Mouse (Mus musculus) forebrain, embryonic 10.5 days (tissue): ENCODE data around the gene 1700010B08Rik. TPM values are rescaled to one million over a fixed set of nuclear protein-coding genes. Genes with fewer than 3 reads are reported as not detected.
A peak's percentile ranks its signal among the peaks of the same experiment; 100 is the strongest.

ENCODE experiments used
- DNase-seq: peaks from one replicate; pipeline ENCODE4 v3.0.0-alpha.2; 2017; ENCODE audit warnings: low spot score; ENCODE audit errors: extremely low spot score
- H3K27ac ChIP-seq: fragments of 300-500 bp; sonication (generic); 2 replicates; pipeline ENCODE4 v1.5.1; 2016; ENCODE audit warnings: mild to moderate bottlenecking
- H3K27me3 ChIP-seq: fragments of 300-500 bp; sonication (generic); 2 replicates; pipeline ENCODE4 v1.6.1; 2016; ENCODE audit warnings: mild to moderate bottlenecking; ENCODE audit not compliant: poor library complexity, severe bottlenecking
- H3K36me3 ChIP-seq: fragments of 300-500 bp; sonication (generic); replicated peaks from 2 replicates; pipeline ENCODE4 v1.6.1; 2016; ENCODE audit warnings: mild to moderate bottlenecking, moderate library complexity
- H3K4me1 ChIP-seq: fragments of 300-500 bp; sonication (generic); 2 replicates; pipeline ENCODE4 v1.6.1; 2016
- H3K4me3 ChIP-seq: fragments of 300-500 bp; sonication (generic); 2 replicates; pipeline ENCODE4 v1.5.1; 2016; ENCODE audit warnings: mild to moderate bottlenecking, moderate library complexity
- H3K9me3 ChIP-seq: fragments of 300-500 bp; sonication (generic); 2 replicates; pipeline ENCODE4 v1.6.1; 2016; ENCODE audit warnings: mild to moderate bottlenecking, moderate library complexity
- WGBS: fragments of 180-500 bp; shearing (Covaris S2); methylation state at CpG from one replicate; pipeline ENCODE4 v1.1.7; 2016; 5-methylcytosine and 5-hydroxymethylcytosine counted together
- microRNA-seq: library from miRNA; unstranded; fragments of <30 nt; microRNA quantifications from one replicate; pipeline ENCODE4, GENCODE M21; 2017
- polyA plus RNA-seq: library from polyadenylated mRNA; unstranded; fragments of >200 nt; fragmentation: Nextera tagmentation; extraction: Ambion mirVana; gene quantifications from 2 replicates; pipeline ENCODE4 v1.2.1, GENCODE M21; 2016

Gene 1700010B08Rik
- polyA plus RNA-seq, 1 experiment from 2014 or later, result not detected

- peaks cover 22% of the 10 kb centered on the region for H3K36me3 ChIP-seq
- no peak for DNase-seq
- WGBS, result 93% methylated on average over 6 of the region's 6 CpGs
- no peak overlapping the region for H3K4me3 ChIP-seq
- H3K4me1 ChIP-seq, result peaks cover 16% of the 10 kb centered on the region
- H3K27ac ChIP-seq, result no peak overlapping the region
- no peaks in the 10 kb centered on the region for H3K9me3 ChIP-seq
- no peaks in the 10 kb centered on the region for H3K27me3 ChIP-seq
Observed at GRCm38 (mm10) chr2:173760607-173761006, 41.4 kb downstream of the 1700010B08Rik start.

GRCm38 (mm10) chr2:173764629-173765028 is 45.4 kb downstream of the 1700010B08Rik start:
- no peak for DNase-seq
- H3K4me3 ChIP-seq, result no peak overlapping the region
- no peaks in the 10 kb centered on the region for H3K9me3 ChIP-seq
- H3K27ac ChIP-seq, result no peak overlapping the region
- H3K36me3 ChIP-seq, result peaks cover 39% of the 10 kb centered on the region
- WGBS, result 81% methylated on average over 3 of the region's 3 CpGs
- H3K4me1 ChIP-seq, result peaks cover 21% of the 10 kb centered on the region
- H3K27me3 ChIP-seq, result no peaks in the 10 kb centered on the region

- no peak overlapping the region for H3K4me3 ChIP-seq
- peaks cover 41% of the 10 kb centered on the region for H3K4me1 ChIP-seq
- no peaks in the 10 kb centered on the region for H3K27me3 ChIP-seq
- no peak overlapping the region for H3K27ac ChIP-seq
- 88% methylated on average over 8 of the region's 8 CpGs for WGBS
- H3K36me3 ChIP-seq, result peaks cover 33% of the 10 kb centered on the region
- DNase-seq, result no peak
- no peaks in the 10 kb centered on the region for H3K9me3 ChIP-seq
Observed at GRCm38 (mm10) chr2:173767959-173768595, 48.9 kb downstream of the 1700010B08Rik start.

GRCm38 (mm10) chr2:173769183-173769582 is 50.0 kb downstream of the 1700010B08Rik start:
- no peaks in the 10 kb centered on the region for H3K27me3 ChIP-seq
- H3K27ac ChIP-seq, result peak overlapping the region; percentile 48; the same call in 1 of the 2 replicates
- no peak for DNase-seq
- 77% methylated on average over 10 of the region's 10 CpGs for WGBS
- no peaks in the 10 kb centered on the region for H3K9me3 ChIP-seq
- peaks cover 45% of the 10 kb centered on the region for H3K4me1 ChIP-seq
- H3K36me3 ChIP-seq, result peaks cover 28% of the 10 kb centered on the region
- H3K4me3 ChIP-seq, result no peak overlapping the region

GRCm38 (mm10) chr2:173770620-173771019 is 51.4 kb downstream of the 1700010B08Rik start:
- H3K4me1 ChIP-seq, result peaks cover 57% of the 10 kb centered on the region
- DNase-seq, result no peak
- H3K27ac ChIP-seq, result no peak overlapping the region
- H3K36me3 ChIP-seq, result peaks cover 25% of the 10 kb centered on the region
- no peaks in the 10 kb centered on the region for H3K27me3 ChIP-seq
- no peaks in the 10 kb centered on the region for H3K9me3 ChIP-seq
- WGBS, result 75% methylated on average over 5 of the region's 5 CpGs
- no peak overlapping the region for H3K4me3 ChIP-seq

Small RNAs within 50 kb of the gene (microRNA-seq; reads per million reads assigned to microRNA genes)
- gene Mir6340, result not detected

Other genes with a start within 250 kb of the 1700010B08Rik start
- gene 1700021F07Rik, start 196.8 kb upstream of the 1700010B08Rik start, polyA plus RNA-seq, result not detected in 2 replicates
- gene Ankrd60, start 141.1 kb upstream of the 1700010B08Rik start, polyA plus RNA-seq, result not detected in 2 replicates
- 23.0 and 25.2 TPM in 2 replicates for gene Rab22a, start 59.7 kb upstream of the 1700010B08Rik start, polyA plus RNA-seq
- gene Vapb, start 18.1 kb downstream of the 1700010B08Rik start, polyA plus RNA-seq, result 8.8 and 10.2 TPM in 2 replicates